Mouse (Mus musculus) adrenal gland (tissue): ENCODE data around the gene Ccdc78.

Source experiments
- intact Hi-C: fragments of 180-260 bp; cut with DNase I; formaldehyde crosslinking; loops from one replicate; pipeline ENCODE4 v1.15.1; 2025
- microRNA-seq, 2 experiments: library from miRNA; unstranded; fragments of <30 nt; microRNA quantifications; one replicate each; pipeline ENCODE4; 2019

Ccdc78 gene

GRCm38 (mm10) chr17:25831451-25832281 lies 45.3 kb downstream of the Ccdc78 start:
- intact Hi-C loops: no loop called here

- intact Hi-C loops: no loop called here
Observed at GRCm38 (mm10) chr17:25832436-25833290, 46.3 kb downstream of the Ccdc78 start.

GRCm38 (mm10) chr17:25833291-25833663 lies 46.9 kb downstream of the Ccdc78 start, which contains the start of gene Stub1:
Stub1 (minus strand) TSS chr17:25833404.
- intact Hi-C loops: no loop called here

- intact Hi-C loops: no loop called here
Observed at GRCm38 (mm10) chr17:25833961-25834594, 47.7 kb downstream of the Ccdc78 start.

- intact Hi-C loops: no loop called here
Observed at GRCm38 (mm10) chr17:25834595-25835222, 48.3 kb downstream of the Ccdc78 start.

- intact Hi-C loops: no loop called here
Observed at GRCm38 (mm10) chr17:25835301-25835700, 48.9 kb downstream of the Ccdc78 start.

- intact Hi-C loops: loop anchor here (2.0 kb wide), 1 partner anchor 31 kb away; no protein-coding TSS in a partner anchor
Observed at GRCm38 (mm10) chr17:25835816-25836215, 49.4 kb downstream of the Ccdc78 start.

GRCm38 (mm10) chr17:25836397-25837075 lies 50.2 kb downstream of the Ccdc78 start:
- intact Hi-C loops: loop anchor here (2.0 kb wide), 1 partner anchor 30 kb away; no protein-coding TSS in a partner anchor

GRCm38 (mm10) chr17:25837076-25837410 lies 50.7 kb downstream of the Ccdc78 start, which contains the start of gene Rhbdl1:
Rhbdl1 (minus strand) TSS chr17:25837295.
- intact Hi-C loops: loop anchor here (2.0 kb wide), 1 partner anchor 30 kb away; no protein-coding TSS in a partner anchor

GRCm38 (mm10) chr17:25837533-25837932 lies 51.2 kb downstream of the Ccdc78 start:
- intact Hi-C loops: loop anchor here (2.0 kb wide), 1 partner anchor 29 kb away; no protein-coding TSS in a partner anchor

- intact Hi-C loops: no loop called here
Observed at GRCm38 (mm10) chr17:25838904-25839303, 52.5 kb downstream of the Ccdc78 start.

- intact Hi-C loops: no loop called here
Observed at GRCm38 (mm10) chr17:25839455-25840235, 53.3 kb downstream of the Ccdc78 start.

Small RNA genes within 50 kb of the gene (microRNA-seq; reads per million reads assigned to microRNA genes)
- gene Gm25083 (0 reads per million in 2 experiments), gene Mir3082 (1.6 to 2.3 reads per million in 2 experiments), gene Mir6966 (0.34 to 0.37 reads per million in 2 experiments)
